Mouse (Mus musculus): ENCODE data around the gene Jmy. TPM values are rescaled to one million over a fixed set of nuclear protein-coding genes. Genes with fewer than 3 reads are reported as not detected.

Gene Jmy
- polyA plus RNA-seq, 1 experiment from 2014 or later = 8.7 TPM

Other genes starting within 250 kb of the Jmy start
- gene Homer1, start 200.2 kb downstream of the Jmy start, polyA plus RNA-seq (2014; fragmentation: Nextera tagmentation; extraction: Ambion mirVana) = 17.1 and 17.4 TPM in 2 replicates
- 0.28 TPM in 1 of 2 replicates, not detected in the other for gene Bhmt, start 138.2 kb upstream of the Jmy start, polyA plus RNA-seq (2014; fragmentation: Nextera tagmentation; extraction: Ambion mirVana)
- gene Bhmt2, start 174.5 kb upstream of the Jmy start, polyA plus RNA-seq (2014; fragmentation: Nextera tagmentation; extraction: Ambion mirVana) = not detected in 2 replicates
- gene Dmgdh, start 174.6 kb upstream of the Jmy start, polyA plus RNA-seq (2014; fragmentation: Nextera tagmentation; extraction: Ambion mirVana) = 0.17 TPM in 1 of 2 replicates, not detected in the other

Data from midbrain, embryonic 14.5 days (tissue).